Mouse (Mus musculus) C2C12 (cell line): ENCODE results near the gene Cd8a. TPM values are rescaled to one million over a fixed set of nuclear protein-coding genes. Genes with fewer than 3 reads are reported as not detected.

Source experiments
- H3K27me3 ChIP-seq: one replicate; pipeline ENCODE4 v1.6.1; 2011; ENCODE audit not compliant: control insufficient read depth, insufficient read depth, insufficient read length
- H3K36me3 ChIP-seq: one replicate; pipeline ENCODE4 v1.6.1; 2011; ENCODE audit not compliant: control insufficient read depth, insufficient read depth
- H3K4me3 ChIP-seq: one replicate; pipeline ENCODE4 v1.5.1; 2011; ENCODE audit warnings: mild to moderate bottlenecking, control low read depth; ENCODE audit not compliant: poor library complexity, insufficient read depth, severe bottlenecking
- H3K79me2 ChIP-seq: one replicate; pipeline ENCODE4 v1.6.1; 2011; ENCODE audit not compliant: control insufficient read depth, insufficient read depth
- H3K79me3 ChIP-seq: one replicate; pipeline ENCODE4 v1.6.1; 2011; ENCODE audit warnings: low read depth, control low read depth
- H3ac ChIP-seq: one replicate; pipeline ENCODE3; 2011; ENCODE audit warnings: low read depth; ENCODE audit not compliant: control insufficient read depth, insufficient read length
- CEBPB ChIP-seq: IDR thresholded peaks from one replicate; pipeline ENCODE4 v1.6.1; 2011; ENCODE audit warnings: low read depth, mild to moderate bottlenecking, control low read depth, moderate library complexity
- CTCF ChIP-seq: IDR thresholded peaks from one replicate; pipeline ENCODE4 v1.5.1; 2011; ENCODE audit not compliant: control insufficient read depth, insufficient read depth, insufficient read length
- FOSL1 ChIP-seq: IDR thresholded peaks from one replicate; pipeline ENCODE4 v1.8.0; 2011; ENCODE audit warnings: mild to moderate bottlenecking, low read length; ENCODE audit not compliant: poor library complexity, insufficient read depth, severe bottlenecking
- MAX ChIP-seq: IDR thresholded peaks from one replicate; pipeline ENCODE4 v1.6.1; 2011; ENCODE audit warnings: mild to moderate bottlenecking, control low read depth
- MYOD1 ChIP-seq: IDR thresholded peaks from one replicate; pipeline ENCODE4 v1.6.1; 2011; ENCODE audit warnings: low read depth; ENCODE audit not compliant: control insufficient read depth, insufficient read length
- MYOG ChIP-seq: IDR thresholded peaks from one replicate; pipeline ENCODE4 v1.6.1; 2011; ENCODE audit not compliant: control insufficient read depth, insufficient read length; ENCODE audit errors: extremely low read depth
- USF1 ChIP-seq: IDR thresholded peaks from one replicate; pipeline ENCODE4 v1.6.1; 2011; ENCODE audit warnings: low read depth, mild to moderate bottlenecking, control low read depth, moderate library complexity
- polyA plus RNA-seq: library from polyadenylated mRNA; unstranded; fragments of >200 nt; fragmentation: generic; extraction: Trizol; gene quantifications from one replicate; pipeline ENCODE4 v1.2.1, GENCODE M21; 2012; ENCODE audit warnings: missing spikeins

The Cd8a gene
- polyA plus RNA-seq, 1 experiment: not detected

DNA sequence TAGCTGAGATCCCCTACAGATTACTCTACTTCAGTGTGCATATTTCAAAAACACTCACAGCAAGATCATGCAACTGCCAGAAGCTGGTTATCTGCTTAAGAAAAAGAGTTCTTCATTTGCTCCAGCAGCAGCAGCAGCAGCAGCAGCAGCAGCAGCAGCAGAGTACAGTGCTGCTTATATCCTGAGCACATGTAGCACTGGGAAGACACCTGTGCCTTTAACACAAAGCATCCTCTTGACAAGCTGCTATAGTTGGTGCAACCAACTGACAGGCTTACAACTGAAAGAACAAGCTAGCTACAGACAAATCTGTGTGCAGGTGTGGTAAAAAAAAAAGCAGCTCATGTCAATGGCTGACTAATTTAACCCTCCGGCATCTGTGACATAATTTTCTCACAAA is 22.8 kb downstream of the Cd8a start:
- TF ChIP-seq MYOD1 (no peak), MAX (no peak), CEBPB (no peak), FOSL1 (no peak), USF1 (no peak), CTCF (no peak), MYOG (no peak)
- no peaks in the 10 kb centered on the region for H3K27me3 ChIP-seq

DNA sequence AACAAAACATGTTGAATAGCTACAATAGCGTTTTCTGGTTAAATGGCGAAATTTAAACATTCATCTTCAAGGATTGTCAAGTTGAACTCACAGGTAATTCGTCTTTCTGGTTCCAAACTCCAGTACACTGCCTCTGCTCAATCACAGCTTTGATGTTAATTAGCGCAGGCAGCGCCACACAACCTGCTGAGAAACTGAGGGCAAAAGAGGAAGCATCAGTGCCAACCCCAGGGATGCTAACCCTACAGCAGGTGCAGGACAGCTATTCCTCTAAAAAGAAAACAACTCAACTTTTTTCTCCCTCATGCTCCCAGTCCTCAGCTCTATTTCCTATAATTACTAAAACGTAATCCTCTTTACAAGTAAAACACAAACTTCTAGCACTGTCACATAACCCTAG is 23.5 kb downstream of the Cd8a start:
- Histone ChIP-seq H3K36me3 (no peaks in the 10 kb centered on the region), H3ac (no peak overlapping the region), H3K79me3 (no peaks in the 10 kb centered on the region), H3K27me3 (no peaks in the 10 kb centered on the region), H3K79me2 (no peaks in the 10 kb centered on the region), H3K4me3 (no peak overlapping the region)
- TF ChIP-seq USF1: no peak
- no peak for TF ChIP-seq FOSL1
- no peak for TF ChIP-seq MAX
- TF ChIP-seq CTCF: no peak
- no peak for TF ChIP-seq MYOD1
- no peak for TF ChIP-seq MYOG
- no peak for TF ChIP-seq CEBPB

More for the DNA sequence above, 22.8 kb downstream of the Cd8a start:
- Histone ChIP-seq H3ac (no peak overlapping the region), H3K79me2 (no peaks in the 10 kb centered on the region), H3K4me3 (no peak overlapping the region), H3K79me3 (no peaks in the 10 kb centered on the region), H3K36me3 (no peaks in the 10 kb centered on the region)

- Histone ChIP-seq H3K36me3 (no peaks in the 10 kb centered on the region), H3ac (no peak overlapping the region), H3K79me3 (no peaks in the 10 kb centered on the region), H3K27me3 (no peaks in the 10 kb centered on the region), H3K4me3 (no peak overlapping the region), H3K79me2 (no peaks in the 10 kb centered on the region)
- TF ChIP-seq CEBPB (no peak), CTCF (no peak), MAX (no peak), FOSL1 (no peak), MYOG (no peak), MYOD1 (no peak), USF1 (no peak)
These were observed 25.8 kb downstream of the Cd8a start for GRCm38 (mm10) chr6:71398829-71399609.

GRCm38 (mm10) chr6:71414624-71415023 is 41.4 kb downstream of the Cd8a start:
- Histone ChIP-seq H3K36me3 (no peaks in the 10 kb centered on the region), H3ac (no peak overlapping the region)

DNA sequence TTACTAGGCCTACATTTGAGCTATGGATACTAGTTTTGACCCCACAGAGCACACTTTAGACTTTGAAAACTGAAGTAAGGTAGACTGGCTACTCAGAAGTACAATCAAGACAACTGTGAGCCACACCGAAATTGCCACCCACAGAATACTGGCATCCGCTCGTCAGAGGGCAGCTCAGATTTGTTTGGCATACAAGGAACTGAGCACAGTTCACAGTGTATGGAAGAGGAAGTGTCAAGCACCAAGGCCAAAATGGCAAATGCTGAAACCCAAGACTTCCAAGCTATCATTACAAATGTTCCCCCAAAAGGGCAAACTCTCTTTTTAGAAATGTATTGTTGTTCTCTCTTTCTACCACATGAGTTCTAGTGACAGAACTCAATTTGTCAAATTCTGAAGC is 42.2 kb downstream of the Cd8a start:
- Histone ChIP-seq H3K36me3 (no peaks in the 10 kb centered on the region), H3K79me2 (no peaks in the 10 kb centered on the region), H3K27me3 (no peaks in the 10 kb centered on the region), H3K79me3 (no peaks in the 10 kb centered on the region), H3K4me3 (no peak overlapping the region), H3ac (no peak overlapping the region)
- TF ChIP-seq MAX: no peak
- no peak for TF ChIP-seq CTCF
- TF ChIP-seq MYOD1: no peak
- TF ChIP-seq USF1: no peak
- TF ChIP-seq CEBPB: no peak
- no peak for TF ChIP-seq MYOG
- TF ChIP-seq FOSL1: no peak

More at GRCm38 (mm10) chr6:71414624-71415023, 41.4 kb downstream of the Cd8a start:
- H3K27me3 ChIP-seq: no peaks in the 10 kb centered on the region
- TF ChIP-seq USF1 (no peak), MAX (no peak), CEBPB (no peak), CTCF (no peak), MYOG (no peak), FOSL1 (no peak), MYOD1 (no peak)
- H3K79me2 ChIP-seq: no peaks in the 10 kb centered on the region
- no peaks in the 10 kb centered on the region for H3K79me3 ChIP-seq
- no peak overlapping the region for H3K4me3 ChIP-seq
